17 mouse cellular contexts compared by ENCODE assay signal in the genomic region with DNA sequence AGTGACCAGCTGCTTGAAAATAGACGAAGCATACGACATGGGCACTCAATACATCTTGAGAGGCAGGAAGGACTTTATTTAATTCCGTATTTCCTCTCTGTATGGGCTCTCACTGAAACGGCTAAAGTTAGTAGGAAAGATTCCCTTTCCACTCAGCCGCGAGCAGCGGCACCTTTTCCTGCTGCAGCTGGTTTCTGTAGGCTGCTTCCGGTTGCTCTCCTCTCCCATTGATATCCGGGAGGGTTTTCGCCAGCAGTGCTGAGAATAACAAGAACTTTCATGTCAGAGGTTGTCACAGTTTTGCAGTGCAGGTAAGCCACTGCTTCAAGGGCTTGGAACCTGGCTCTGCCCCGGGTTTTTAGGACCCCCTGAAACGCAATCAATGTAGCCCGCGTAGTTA.
A peak's percentile ranks its signal among the peaks of the same experiment; 100 is the strongest.
DNase-seq lines count a peak whose midpoint lies in the region; ATAC-seq and TF ChIP-seq lines count a peak whose summit lies in the region.
"Had no signal": no experiment of that assay in that cellular context is flagged by ENCODE, and none has a peak within 500 bp of the region (broad histone marks: within the 10 kb centered on the region; RNA-seq: fewer than 3 reads in every experiment).

No protein-coding gene starts in this region.

- peak; percentile 5 for DNase-seq in kidney, postnatal 0 days (ENCODE audit: low spot score)
- DNase-seq in kidney, postnatal 14 days = no peak
- peak; percentile 21 for DNase-seq in thymus, adult 2 months
- no peak for DNase-seq in thymus, postnatal 10 days (ENCODE audit: low spot score in 2 of 2)
- DNase-seq in brain, embryonic 14.5 days (ENCODE audit: low read depth) = peak; percentile 36
- peak; percentile 26 to 37 for DNase-seq in thymus, postnatal 36 days
- no peak for DNase-seq in spleen, adult 18-20 months
- DNase-seq in liver, postnatal 0 days = no peak
- DNase-seq: cerebellum, adult 11 months; cerebellum, postnatal 25 days; kidney, adult 11 months; layer of hippocampus, postnatal 36 days; right cerebral cortex, postnatal 25 days had no signal

- no peak overlapping the region for H3K4me2 ChIP-seq in kidney, postnatal 0 days (ENCODE audit: low read length)
- no peak overlapping the region for H3K4me2 ChIP-seq in liver, postnatal 0 days (ENCODE audit: low read depth, low read length)
- H3K4me2 ChIP-seq: embryonic facial prominence, embryonic 12.5 days; hindbrain, embryonic 12.5 days; limb, embryonic 15.5 days; lung, embryonic 15.5 days had no signal

- 62% methylated on average over 14 of the region's 14 CpGs for WGBS in kidney, postnatal 0 days
- 53% methylated on average over 14 of the region's 14 CpGs for WGBS in thymus, adult 2 months
- WGBS in liver, postnatal 0 days (ENCODE audit: insufficient replicate concordance) = 57% methylated on average over 14 of the region's 14 CpGs

- no peaks in the 10 kb centered on the region for H3K4me1 ChIP-seq in kidney, postnatal 0 days (replicated peaks; ENCODE audit: insufficient read depth, low read length)
- peaks cover 17% of the 10 kb centered on the region for H3K4me1 ChIP-seq in thymus, adult 2 months (replicated peaks; ENCODE audit: control insufficient read depth, insufficient read depth, low read length)
- H3K4me1 ChIP-seq in liver, postnatal 0 days (ENCODE audit: insufficient read depth) = no peaks in the 10 kb centered on the region
- H3K4me1 ChIP-seq: embryonic facial prominence, embryonic 12.5 days; hindbrain, embryonic 12.5 days; lung, embryonic 15.5 days had no signal

- no peak for ATAC-seq in kidney, postnatal 0 days (replicated peaks; ENCODE audit: low FRiP score, low read depth)
- no peak for ATAC-seq in liver, postnatal 0 days

- H3K9ac ChIP-seq in kidney, postnatal 0 days (ENCODE audit: low read depth, low read length) = no peak overlapping the region
- no peak overlapping the region for H3K9ac ChIP-seq in liver, postnatal 0 days (replicated peaks)
- H3K9ac ChIP-seq: embryonic facial prominence, embryonic 12.5 days; hindbrain, embryonic 12.5 days; limb, embryonic 15.5 days; lung, embryonic 15.5 days had no signal

- TF ChIP-seq EP300 in liver, postnatal 0 days (IDR thresholded peaks at IDR 0.05; ENCODE audit: low read depth) = no peak

- no peak for TF ChIP-seq POLR2A in thymus, adult 2 months (IDR thresholded peaks at IDR 0.05; ENCODE audit: control insufficient read depth, extremely low read depth, insufficient read depth, low read length, poor library complexity)
- TF ChIP-seq POLR2A in brain, embryonic 14.5 days (IDR thresholded peaks at IDR 0.05; ENCODE audit: borderline replicate concordance, extremely low read depth, insufficient read depth, insufficient read length, poor library complexity, severe bottlenecking) = no peak

- H3K27ac ChIP-seq in kidney, postnatal 0 days = no peak overlapping the region
- peak overlapping the region; percentile 11 for H3K27ac ChIP-seq in thymus, adult 2 months (ENCODE audit: control insufficient read depth, insufficient read depth, low read length)
- no peak overlapping the region for H3K27ac ChIP-seq in liver, postnatal 0 days (ENCODE audit: low read depth)
- H3K27ac ChIP-seq: embryonic facial prominence, embryonic 12.5 days; hindbrain, embryonic 12.5 days; limb, embryonic 15.5 days; lung, embryonic 15.5 days had no signal

- no peaks in the 10 kb centered on the region for H3K27me3 ChIP-seq in kidney, postnatal 0 days (ENCODE audit: insufficient read depth, low read length)
- H3K27me3 ChIP-seq in thymus, adult 2 months (ENCODE audit: control insufficient read depth, insufficient read depth, low read length) = no peaks in the 10 kb centered on the region
- no peaks in the 10 kb centered on the region for H3K27me3 ChIP-seq in liver, postnatal 0 days (ENCODE audit: insufficient read depth, low read length)
- H3K27me3 ChIP-seq: embryonic facial prominence, embryonic 12.5 days; hindbrain, embryonic 12.5 days; limb, embryonic 15.5 days; lung, embryonic 15.5 days had no signal

- TF ChIP-seq CTCF in kidney, postnatal 0 days (IDR thresholded peaks at IDR 0.05; ENCODE audit: low read depth) = no peak
- no peak for TF ChIP-seq CTCF in thymus, adult 2 months (IDR thresholded peaks at IDR 0.05; ENCODE audit: borderline replicate concordance, control insufficient read depth, extremely low read depth, insufficient read depth, low read length, poor library complexity)
- no peak for TF ChIP-seq CTCF in brain, embryonic 14.5 days (IDR thresholded peaks at IDR 0.05; ENCODE audit: borderline replicate concordance, extremely low read depth, insufficient read depth, insufficient read length)
- TF ChIP-seq CTCF in liver, postnatal 0 days (IDR thresholded peaks at IDR 0.05; ENCODE audit: low read depth) = no peak

- H3K9me3 ChIP-seq in kidney, postnatal 0 days (replicated peaks; ENCODE audit: low read length) = no peaks in the 10 kb centered on the region
- no peaks in the 10 kb centered on the region for H3K9me3 ChIP-seq in liver, postnatal 0 days (ENCODE audit: low read length)
- H3K9me3 ChIP-seq: embryonic facial prominence, embryonic 12.5 days; hindbrain, embryonic 12.5 days; limb, embryonic 15.5 days; lung, embryonic 15.5 days had no signal

- no peaks in the 10 kb centered on the region for H3K36me3 ChIP-seq in kidney, postnatal 0 days (ENCODE audit: insufficient read depth, low read length)
- H3K36me3 ChIP-seq in thymus, adult 2 months (ENCODE audit: control insufficient read depth, insufficient read depth, low read length) = no peaks in the 10 kb centered on the region
- H3K36me3 ChIP-seq in liver, postnatal 0 days (replicated peaks; ENCODE audit: insufficient read depth, low read length) = no peaks in the 10 kb centered on the region
- H3K36me3 ChIP-seq: embryonic facial prominence, embryonic 12.5 days; hindbrain, embryonic 12.5 days; limb, embryonic 15.5 days; lung, embryonic 15.5 days had no signal

- no peak overlapping the region for H3K4me3 ChIP-seq in kidney, postnatal 0 days (replicated peaks; ENCODE audit: low read depth, low read length)
- no peak overlapping the region for H3K4me3 ChIP-seq in thymus, adult 2 months (ENCODE audit: control insufficient read depth, insufficient read depth, low read length)
- H3K4me3 ChIP-seq in liver, postnatal 0 days (ENCODE audit: low read depth, low read length) = no peak overlapping the region
- H3K4me3 ChIP-seq: embryonic facial prominence, embryonic 12.5 days; hindbrain, embryonic 12.5 days; limb, embryonic 15.5 days; lung, embryonic 15.5 days had no signal

Comparison
In these comparisons a context has a peak if more than half of its experiments do, and no peak if none do; other contexts are left out.
1. DNase-seq: peak in kidney, postnatal 0 days (single experiment), thymus, adult 2 months (single experiment), brain, embryonic 14.5 days (single experiment) and thymus, postnatal 36 days (2 of 2); none in kidney, postnatal 14 days (single experiment), thymus, postnatal 10 days (0 of 2), spleen, adult 18-20 months (0 of 2) and liver, postnatal 0 days (single experiment).